Mouse (Mus musculus) urinary bladder, adult 2 months (tissue): Measurements from ENCODE around the gene Cdh23. TPM values are rescaled to one million over a fixed set of nuclear protein-coding genes. Genes with fewer than 3 reads are reported as not detected.

Experiments used
- DNase-seq: peaks from one replicate; pipeline ENCODE4 v3.0.0; 2022; ENCODE audit warnings: low spot score
- polyA plus RNA-seq: library from polyadenylated mRNA; depleted of rRNA; stranded (reverse); fragments of >200 nt; gene quantifications from 2 replicates; pipeline ENCODE4 v1.2.3, GENCODE M21; 2012

Gene Cdh23
- polyA plus RNA-seq, 1 experiment: 0.48 TPM

- no peak for DNase-seq
Measured at GRCm38 (mm10) chr10:60284676-60285111, 411.6 kb downstream of the Cdh23 start.

DNA sequence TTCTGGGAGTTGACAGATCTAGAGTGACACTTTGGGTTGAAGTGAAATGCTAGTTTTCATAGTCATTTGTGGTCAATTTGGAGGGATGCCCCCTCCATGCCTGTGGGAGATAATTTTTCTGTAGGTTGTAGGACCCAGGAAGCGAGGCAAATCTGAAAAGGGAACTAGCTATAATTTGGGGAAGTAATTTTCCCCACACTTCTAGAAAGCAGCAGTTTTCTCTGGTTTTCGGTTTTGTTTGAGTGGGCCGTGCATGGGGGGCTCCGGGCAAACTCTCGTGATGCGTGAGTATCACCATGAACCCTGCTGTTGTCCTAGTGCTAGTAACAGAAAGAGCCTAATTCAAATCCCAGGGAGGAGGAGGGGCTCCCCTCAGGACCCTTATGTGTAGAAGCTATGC is 412.0 kb downstream of the Cdh23 start:
- no peak for DNase-seq

DNA sequence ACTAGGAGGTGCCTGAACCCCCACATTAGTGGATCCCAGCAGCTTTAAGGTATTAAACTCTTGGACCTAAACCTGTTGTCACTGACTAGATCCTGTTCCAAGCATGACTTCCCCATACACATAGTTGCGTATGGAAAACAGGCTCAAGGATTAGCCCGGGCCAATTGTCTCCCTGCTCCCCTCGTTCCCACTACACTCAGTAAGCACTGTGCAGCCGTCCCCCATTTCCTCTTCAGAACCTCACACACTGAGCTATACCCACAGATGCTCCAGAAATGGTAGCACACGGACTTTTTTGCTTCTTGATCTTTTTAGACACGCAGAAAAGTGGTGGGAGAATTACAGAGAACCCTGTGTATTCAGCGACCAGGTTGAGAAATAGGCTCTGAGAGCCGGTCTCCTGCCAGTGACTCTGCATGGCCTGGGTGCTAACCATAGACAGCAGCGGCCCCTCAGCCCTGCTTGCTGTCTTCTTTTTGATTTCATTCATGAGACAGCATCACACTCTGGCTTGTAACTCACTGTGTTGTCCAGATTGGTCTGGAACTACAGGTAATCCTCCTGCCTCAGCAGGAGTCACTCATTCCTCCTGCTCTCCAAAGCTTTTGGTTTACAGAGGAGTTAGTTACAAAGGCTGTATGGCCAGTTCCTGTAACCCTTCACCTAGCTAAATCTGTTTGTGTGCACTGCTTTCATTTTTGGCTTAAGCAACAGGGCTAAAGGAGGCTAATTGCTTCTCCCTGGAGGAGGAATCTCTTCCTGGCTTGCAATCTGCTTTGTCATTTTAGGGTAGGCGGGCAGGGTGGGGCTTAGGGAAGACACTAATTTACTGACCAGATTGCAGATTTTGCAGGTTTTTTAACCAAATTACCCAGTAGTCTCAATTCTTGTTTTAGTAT is 413.9 kb downstream of the Cdh23 start:
- no peak for DNase-seq

DNA sequence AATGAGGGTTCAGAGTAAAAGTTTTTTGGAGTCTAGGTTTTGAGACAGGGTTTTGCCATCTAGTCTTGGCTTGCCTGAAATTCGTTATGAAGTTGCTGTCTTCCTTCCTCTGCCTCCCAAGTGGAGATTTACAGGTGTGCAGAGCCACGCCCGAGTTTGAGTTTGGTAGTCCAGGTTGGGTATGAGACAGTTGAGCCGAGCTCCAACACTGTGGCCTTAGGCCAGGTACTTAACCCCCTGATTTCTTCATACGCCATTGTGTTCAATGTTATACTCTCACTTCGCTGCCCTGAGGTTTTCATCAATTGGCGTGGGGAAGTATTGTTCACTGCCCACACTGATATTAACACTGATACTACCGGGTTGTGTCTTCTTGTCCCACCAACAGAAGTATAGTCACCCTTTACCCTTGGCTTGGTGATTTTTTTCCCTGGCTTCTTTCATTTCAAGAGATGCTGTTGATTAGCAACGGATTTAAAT is 414.7 kb downstream of the Cdh23 start:
- no peak for DNase-seq

- DNase-seq: no peak
Measured at GRCm38 (mm10) chr10:60280353-60280752, 415.9 kb downstream of the Cdh23 start.

GRCm38 (mm10) chr10:60279941-60280301 is 416.4 kb downstream of the Cdh23 start:
- no peak for DNase-seq

DNA sequence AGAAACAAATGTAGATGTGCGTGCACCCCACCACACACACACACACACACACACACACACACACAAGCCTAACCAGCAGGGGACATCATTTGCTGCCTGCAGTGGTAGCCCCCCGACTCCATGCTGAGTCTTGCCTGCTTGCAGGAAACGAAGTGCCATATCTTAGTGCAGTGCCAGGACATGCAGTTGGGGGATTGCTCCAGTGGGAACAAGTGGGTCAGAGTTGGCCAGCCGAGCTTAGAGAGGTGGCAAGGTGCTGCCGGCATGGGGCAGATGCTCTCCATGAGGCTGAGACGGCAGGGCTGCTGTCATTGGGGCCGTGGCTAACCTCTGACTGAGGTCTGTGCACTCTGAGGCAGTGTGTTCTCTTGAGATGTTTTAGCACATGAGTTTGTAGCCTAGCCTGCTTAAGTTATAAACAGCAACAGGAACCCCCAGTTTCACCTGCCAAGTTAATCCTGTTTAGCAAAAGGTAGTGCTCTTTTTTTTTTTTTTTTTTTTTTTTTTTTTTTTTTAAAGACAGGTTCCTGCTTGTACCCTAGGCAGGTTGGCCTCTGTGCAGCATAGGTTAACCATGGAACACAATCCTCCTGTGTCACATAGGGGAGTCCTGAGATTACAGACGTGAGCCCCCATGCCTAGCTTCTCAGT is 416.9 kb downstream of the Cdh23 start:
- DNase-seq: no peak

- DNase-seq: no peak
Measured at GRCm38 (mm10) chr10:60278786-60279185, 417.5 kb downstream of the Cdh23 start.

DNA sequence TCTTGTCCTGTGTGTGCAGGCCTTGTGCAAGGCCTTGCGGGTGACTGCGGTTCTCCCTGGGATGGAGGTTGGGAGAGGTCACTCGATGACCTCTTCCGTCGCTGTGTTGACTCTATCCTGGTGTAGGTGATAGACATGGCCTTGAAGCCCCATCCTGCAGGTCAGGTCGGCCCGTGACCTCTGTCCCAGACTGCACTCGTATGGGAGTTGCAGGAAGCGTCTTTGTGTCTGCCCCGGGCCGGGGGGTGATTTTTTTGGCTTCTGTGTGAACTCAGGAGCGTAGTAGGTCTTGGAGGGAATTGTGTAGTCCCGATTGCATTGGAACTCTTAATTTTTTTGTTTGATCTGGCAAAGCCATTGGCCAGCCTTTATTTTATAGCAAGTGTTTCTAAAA is 418.3 kb downstream of the Cdh23 start:
- no peak for DNase-seq

DNA sequence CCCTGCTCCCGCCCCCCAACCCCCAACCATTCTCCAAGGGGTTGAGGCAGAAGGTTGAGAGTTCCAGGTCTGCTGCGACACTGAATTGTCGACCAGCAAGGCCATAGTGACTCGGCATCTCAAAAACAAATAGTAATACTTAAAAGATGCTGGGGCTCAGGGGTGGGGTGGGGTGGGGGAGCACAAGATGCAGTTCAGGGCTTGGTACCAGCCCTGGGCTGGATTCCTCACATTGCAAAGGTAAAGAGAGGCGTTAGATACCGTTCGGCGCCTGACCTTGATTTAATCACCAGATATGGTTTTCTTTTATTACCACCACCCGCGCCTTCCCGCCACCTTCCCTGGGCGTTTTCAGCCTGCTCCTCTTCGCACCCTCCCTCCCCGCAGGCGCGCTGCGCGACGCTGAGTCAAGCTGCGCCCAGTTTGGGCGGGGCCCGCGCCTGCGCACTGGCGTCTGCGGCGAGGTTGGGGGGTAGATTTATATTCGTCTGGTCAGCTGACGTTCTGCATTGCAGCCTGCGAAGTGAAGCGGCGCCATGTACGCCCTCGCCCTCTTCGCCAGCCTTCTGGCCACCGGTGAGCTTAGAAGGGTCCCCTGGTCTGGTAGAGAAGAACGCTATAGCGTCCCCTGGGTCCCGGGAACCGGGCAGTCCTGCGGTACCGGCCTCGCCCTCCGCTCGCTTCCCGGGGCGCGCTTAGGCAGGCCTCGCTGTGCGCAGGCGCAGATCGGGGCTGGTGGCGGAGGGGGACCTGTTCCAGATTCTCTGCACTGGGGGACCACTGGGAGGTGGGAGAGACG is 418.9 kb downstream of the Cdh23 start, which contains the start of gene Psap:
Gene Psap, plus strand, starts transcription at position 421 of the 799 bp plus-strand sequence.
- DNase-seq: peak; percentile 96

GRCm38 (mm10) chr10:60273382-60273781 is 422.9 kb downstream of the Cdh23 start:
- DNase-seq: no peak

GRCm38 (mm10) chr10:60272241-60272640 is 424.0 kb downstream of the Cdh23 start:
- no peak for DNase-seq

GRCm38 (mm10) chr10:60271015-60271414 is 425.3 kb downstream of the Cdh23 start:
- DNase-seq: no peak

DNA sequence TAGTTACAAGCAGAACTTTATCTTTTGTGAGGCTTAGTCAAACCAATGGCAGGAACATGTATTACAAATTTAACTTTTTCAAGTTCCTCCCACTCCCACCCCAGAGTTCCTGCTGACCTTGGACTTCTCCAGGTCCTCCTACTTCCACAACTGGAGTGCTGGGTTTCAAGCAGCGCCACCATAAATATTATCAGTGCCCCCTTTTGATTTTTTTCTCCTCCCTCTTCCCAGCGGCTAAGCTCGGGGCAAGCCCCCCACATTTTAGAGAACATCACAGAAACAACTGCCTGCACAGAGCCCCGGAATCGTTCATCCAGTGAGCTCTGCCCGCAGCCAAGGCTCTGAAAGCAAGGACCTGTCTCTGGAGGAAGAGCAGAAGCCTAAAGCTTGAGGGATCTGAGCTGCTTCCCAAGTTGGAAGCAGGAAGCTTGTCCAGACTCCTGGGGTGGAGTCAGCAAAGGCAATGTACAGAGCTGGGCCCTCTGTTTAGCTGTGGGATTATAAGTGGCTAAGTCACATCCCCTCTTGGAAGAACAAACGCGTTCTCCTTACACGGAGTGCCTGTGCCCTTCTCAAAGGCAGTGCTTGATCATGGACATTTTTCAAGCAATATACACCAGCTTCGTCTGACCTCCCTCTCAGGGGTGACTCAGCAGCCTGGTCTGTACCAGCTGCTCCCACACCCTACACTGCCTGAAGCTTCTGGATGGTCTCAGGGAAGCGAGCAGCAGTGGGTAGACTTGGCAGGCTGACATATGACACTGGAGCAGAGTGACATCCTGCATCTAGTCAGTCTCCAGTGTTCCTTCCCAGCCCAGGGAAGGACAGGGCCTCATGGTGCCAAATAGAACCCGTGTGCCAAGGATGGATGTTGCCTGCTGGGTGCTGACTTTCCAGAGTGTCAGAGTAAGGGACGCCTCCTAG is 426.9 kb downstream of the Cdh23 start:
- DNase-seq: no peak

DNA sequence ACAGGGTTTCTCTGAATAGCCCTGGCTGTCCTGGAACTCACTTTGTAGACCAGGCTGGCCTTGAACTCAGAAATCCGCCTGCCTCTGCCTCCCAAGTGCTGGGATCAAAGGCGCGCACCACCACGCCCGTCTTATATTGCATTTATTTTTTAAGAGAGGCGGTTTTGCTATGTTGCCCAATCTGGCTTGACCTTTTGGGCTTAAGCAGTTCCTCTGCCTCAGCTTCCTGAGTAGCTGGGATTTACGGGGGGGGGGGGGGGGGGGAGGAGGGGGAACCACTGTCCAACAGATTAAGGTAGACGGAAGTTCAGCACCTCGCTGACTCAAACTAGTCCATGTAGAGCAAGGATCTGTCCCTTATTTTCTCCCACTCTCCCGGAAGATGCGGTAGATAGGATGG is 427.6 kb downstream of the Cdh23 start:
- DNase-seq: no peak

DNA sequence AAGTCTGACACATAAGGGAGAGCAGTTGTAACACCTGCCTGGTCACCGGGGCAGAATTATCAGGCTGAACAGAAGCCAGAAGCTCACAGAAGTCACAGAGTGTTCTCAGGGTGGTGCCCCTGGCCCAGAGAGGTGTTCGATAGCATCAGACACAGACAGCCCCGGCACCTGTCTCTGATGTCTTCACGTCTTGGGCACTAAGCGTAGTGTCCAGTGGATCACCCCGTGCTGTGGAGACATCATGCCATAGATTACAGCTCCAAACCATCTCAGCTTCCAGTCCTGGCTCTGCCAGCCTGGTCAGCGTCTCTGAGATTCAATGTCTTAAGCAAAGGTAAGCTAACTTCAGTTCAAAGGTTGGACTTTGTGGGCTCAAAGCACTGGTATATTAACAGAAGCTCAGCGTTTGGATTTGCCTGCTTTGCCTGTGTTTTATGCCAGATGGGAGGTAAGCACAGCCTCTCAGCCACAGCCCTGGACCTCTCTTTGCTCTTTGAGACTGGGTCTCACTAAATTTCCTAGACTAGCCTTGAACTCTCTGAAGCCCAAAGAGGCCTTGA is 429.4 kb downstream of the Cdh23 start:
- no peak for DNase-seq

GRCm38 (mm10) chr10:60265252-60265651 is 431.0 kb downstream of the Cdh23 start:
- DNase-seq: no peak

DNA sequence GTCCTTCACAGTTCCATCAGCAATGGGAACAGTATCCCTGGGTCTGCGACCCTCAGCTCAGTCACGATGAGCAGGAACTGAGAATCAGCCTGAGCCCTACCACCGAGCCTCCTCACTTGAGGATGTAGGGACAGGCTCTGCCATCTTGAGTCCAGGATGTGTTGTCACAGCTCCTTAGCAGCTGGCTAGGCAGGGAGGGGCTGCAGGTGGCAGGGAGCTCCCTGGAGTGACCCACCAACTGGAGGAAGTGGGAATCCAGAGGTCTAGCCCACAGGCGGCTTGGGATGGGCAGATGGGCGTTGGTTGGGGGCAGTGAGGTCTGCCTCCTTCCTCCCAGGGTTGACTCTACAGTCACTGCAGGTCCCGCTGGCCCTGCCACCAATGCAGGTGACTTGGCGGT is 432.9 kb downstream of the Cdh23 start:
- no peak for DNase-seq

GRCm38 (mm10) chr10:60262386-60262785 is 433.9 kb downstream of the Cdh23 start:
- DNase-seq: no peak

DNA sequence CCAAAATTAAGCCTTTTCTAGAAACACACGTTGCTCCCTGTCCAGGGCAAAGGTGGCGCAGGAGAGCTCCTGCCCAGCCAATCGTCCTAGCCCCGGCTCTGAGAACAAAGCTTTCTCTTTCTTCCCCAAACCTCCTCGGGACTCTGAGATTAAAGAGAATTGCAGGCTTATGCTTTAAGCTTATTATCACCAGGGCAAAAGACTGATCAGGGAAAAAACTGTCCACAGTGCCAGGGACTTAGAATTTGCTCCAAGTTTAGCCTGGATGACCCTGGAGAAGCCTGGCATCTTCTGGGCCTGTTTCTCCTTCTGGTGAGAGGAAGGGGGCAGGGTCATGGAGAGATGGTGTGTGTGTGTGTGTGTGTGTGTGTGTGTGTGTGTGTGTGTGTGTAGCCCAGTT is 434.8 kb downstream of the Cdh23 start:
- no peak for DNase-seq
